Mouse (Mus musculus) testis, adult 2 months (tissue): Measurements from ENCODE around the gene Ptma.

Experiments used
- CTCF ChIP-seq: fragments of 200-500 bp; IDR thresholded peaks from 2 replicates; pipeline ENCODE4 v1.5.1; 2012; ENCODE audit warnings: low read depth, mild to moderate bottlenecking, inconsistent platforms, low read length, moderate library complexity; ENCODE audit not compliant: control insufficient read depth, insufficient read depth, insufficient replicate concordance
- POLR2A ChIP-seq: fragments of 200-500 bp; IDR thresholded peaks from 2 replicates; pipeline ENCODE4 v1.6.1; 2012; ENCODE audit warnings: low read depth, mild to moderate bottlenecking, inconsistent platforms, low read length, moderate library complexity; ENCODE audit not compliant: control insufficient read depth

- TF ChIP-seq POLR2A = no peak
- TF ChIP-seq CTCF = no peak
These were observed 43.8 kb upstream of the Ptma start for GRCm38 (mm10) chr1:86482761-86483160.
